Mouse (Mus musculus): ENCODE measurements at regions not wholly inside any gene's neighbourhood (a gene's known extent, or its start where the extent isn't known, plus 50 kb on each side); places are given as distances from the start of the nearest gene placed in this dataset.
A peak's percentile ranks its signal among the peaks of the same experiment; 100 is the strongest.

DNA sequence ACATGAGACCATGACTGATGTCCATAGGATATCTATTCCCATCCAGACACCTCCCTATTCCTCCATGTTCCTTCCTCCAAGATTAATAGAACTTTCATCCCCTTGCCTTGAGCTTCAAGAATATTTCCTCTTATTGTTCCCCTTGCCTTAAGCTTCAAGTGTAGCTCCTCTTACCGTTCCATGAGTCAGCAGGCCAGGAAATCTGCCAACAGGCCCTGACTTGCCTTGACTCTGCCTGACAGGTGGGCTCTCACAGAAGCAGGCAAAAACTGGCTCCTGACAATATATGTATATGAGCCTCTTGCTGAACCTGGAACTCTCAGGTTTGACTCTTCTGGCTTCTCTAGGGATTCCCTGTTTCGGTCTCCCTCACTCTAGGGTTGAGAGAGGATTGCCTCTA is 180.7 kb upstream of the Rhobtb1 start:
- WGBS (ENCODE audit: insufficient replicate concordance) = 48% methylated on average over 2 of the region's 2 CpGs
- H3K4me1 ChIP-seq (ENCODE audit: control insufficient read depth, low read depth, low read length) = no peaks in the 10 kb centered on the region
- no peaks in the 10 kb centered on the region for H3K27me3 ChIP-seq (ENCODE audit: control insufficient read depth, insufficient read depth, low read depth, low read length)
- ATAC-seq (ENCODE audit: low read depth) = no peak
- H3K9me3 ChIP-seq (replicated peaks; ENCODE audit: control insufficient read depth, low read length) = no peaks in the 10 kb centered on the region
- H3K4me3 ChIP-seq (ENCODE audit: low read depth, low read length) = no peak overlapping the region
- no peak overlapping the region for H3K9ac ChIP-seq (ENCODE audit: low read depth, low read length)
- no peak overlapping the region for H3K4me2 ChIP-seq (ENCODE audit: low read depth, low read length)
- H3K27ac ChIP-seq (ENCODE audit: low read length) = no peak overlapping the region
- H3K36me3 ChIP-seq (ENCODE audit: control insufficient read depth, insufficient read depth) = no peaks in the 10 kb centered on the region

GRCm38 (mm10) chr10:68974771-68975170 is 176.5 kb upstream of the Rhobtb1 start:
- no peaks in the 10 kb centered on the region for H3K4me1 ChIP-seq (ENCODE audit: control insufficient read depth, low read depth, low read length)
- H3K9ac ChIP-seq (ENCODE audit: low read depth, low read length) = no peak overlapping the region
- no peak overlapping the region for H3K27ac ChIP-seq (ENCODE audit: low read length)
- no peak overlapping the region for H3K4me3 ChIP-seq (ENCODE audit: low read depth, low read length)
- no peaks in the 10 kb centered on the region for H3K9me3 ChIP-seq (replicated peaks; ENCODE audit: control insufficient read depth, low read length)
- 64% methylated on average over 7 of the region's 7 CpGs for WGBS (ENCODE audit: insufficient replicate concordance)
- H3K36me3 ChIP-seq (ENCODE audit: control insufficient read depth, insufficient read depth) = no peaks in the 10 kb centered on the region
- H3K27me3 ChIP-seq (ENCODE audit: control insufficient read depth, insufficient read depth, low read depth, low read length) = no peaks in the 10 kb centered on the region
- ATAC-seq (ENCODE audit: low read depth) = no peak
- H3K4me2 ChIP-seq (ENCODE audit: low read depth, low read length) = no peak overlapping the region

- no peak for ATAC-seq (ENCODE audit: low read depth)
- H3K4me2 ChIP-seq (ENCODE audit: low read depth, low read length) = no peak overlapping the region
- H3K27ac ChIP-seq (ENCODE audit: low read length) = no peak overlapping the region
- no peaks in the 10 kb centered on the region for H3K9me3 ChIP-seq (replicated peaks; ENCODE audit: control insufficient read depth, low read length)
- H3K9ac ChIP-seq (ENCODE audit: low read depth, low read length) = no peak overlapping the region
- no peak overlapping the region for H3K4me3 ChIP-seq (ENCODE audit: low read depth, low read length)
- no peaks in the 10 kb centered on the region for H3K4me1 ChIP-seq (ENCODE audit: control insufficient read depth, low read depth, low read length)
- no peaks in the 10 kb centered on the region for H3K36me3 ChIP-seq (ENCODE audit: control insufficient read depth, insufficient read depth)
- WGBS (ENCODE audit: insufficient replicate concordance) = 59% methylated on average over 10 of the region's 10 CpGs
- no peaks in the 10 kb centered on the region for H3K27me3 ChIP-seq (ENCODE audit: control insufficient read depth, insufficient read depth, low read depth, low read length)
Measured at GRCm38 (mm10) chr10:68976443-68977025, 174.7 kb upstream of the Rhobtb1 start.

DNA sequence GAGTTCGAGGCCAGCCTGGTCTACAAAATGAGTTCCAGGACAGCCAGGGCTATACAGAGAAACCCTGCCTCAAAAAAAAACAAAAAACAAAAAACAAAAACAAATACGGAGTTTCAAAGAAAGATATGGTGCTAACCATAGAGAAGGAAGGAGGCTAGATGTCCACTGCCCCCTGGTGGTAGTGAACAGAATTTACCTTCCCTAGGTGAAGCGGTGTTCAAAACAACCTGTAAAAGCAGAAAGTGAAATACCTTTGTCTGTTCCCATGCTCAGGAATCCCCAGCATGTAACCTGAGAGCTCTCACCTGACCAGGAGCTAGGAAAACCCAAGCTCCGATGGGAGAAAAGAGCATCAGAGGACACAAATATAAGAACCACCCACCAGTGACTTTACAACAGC is 173.1 kb upstream of the Rhobtb1 start:
- no peak overlapping the region for H3K9ac ChIP-seq (ENCODE audit: low read depth, low read length)
- 47% methylated on average over 4 of the region's 4 CpGs for WGBS (ENCODE audit: insufficient replicate concordance)
- no peak for ATAC-seq (ENCODE audit: low read depth)
- H3K36me3 ChIP-seq (ENCODE audit: control insufficient read depth, insufficient read depth) = no peaks in the 10 kb centered on the region
- H3K9me3 ChIP-seq (replicated peaks; ENCODE audit: control insufficient read depth, low read length) = no peaks in the 10 kb centered on the region
- no peak overlapping the region for H3K4me2 ChIP-seq (ENCODE audit: low read depth, low read length)
- H3K4me3 ChIP-seq (ENCODE audit: low read depth, low read length) = no peak overlapping the region
- no peaks in the 10 kb centered on the region for H3K27me3 ChIP-seq (ENCODE audit: control insufficient read depth, insufficient read depth, low read depth, low read length)
- H3K27ac ChIP-seq (ENCODE audit: low read length) = no peak overlapping the region
- H3K4me1 ChIP-seq (ENCODE audit: control insufficient read depth, low read depth, low read length) = no peaks in the 10 kb centered on the region

DNA sequence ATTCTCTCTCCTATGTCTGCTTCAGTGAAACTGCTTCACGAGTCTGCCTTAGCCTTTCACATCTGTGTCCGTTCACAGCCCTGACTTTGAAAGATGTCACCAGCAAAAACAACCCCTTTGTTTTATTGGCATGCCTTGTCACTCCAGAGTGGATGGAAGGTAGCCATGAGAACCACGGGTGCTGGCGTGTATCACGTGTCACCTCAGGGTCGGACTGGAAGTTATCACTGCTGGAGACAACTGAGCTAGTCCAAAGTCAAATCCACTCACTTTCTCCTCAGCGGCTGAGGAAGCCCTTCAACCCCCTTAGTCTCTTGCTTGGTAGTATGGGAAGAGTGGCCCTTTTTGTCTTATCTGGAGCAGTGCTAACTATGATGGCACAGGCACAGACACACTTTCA is 171.3 kb upstream of the Rhobtb1 start:
- Histone ChIP-seq H3K4me2 (ENCODE audit: low read depth, low read length) (no peak overlapping the region), H3K4me3 (ENCODE audit: low read depth, low read length) (no peak overlapping the region), H3K27ac (ENCODE audit: low read length) (no peak overlapping the region), H3K4me1 (ENCODE audit: control insufficient read depth, low read depth, low read length) (no peaks in the 10 kb centered on the region), H3K9me3 (replicated peaks; ENCODE audit: control insufficient read depth, low read length) (no peaks in the 10 kb centered on the region), H3K27me3 (ENCODE audit: control insufficient read depth, insufficient read depth, low read depth, low read length) (no peaks in the 10 kb centered on the region), H3K36me3 (ENCODE audit: control insufficient read depth, insufficient read depth) (no peaks in the 10 kb centered on the region), H3K9ac (ENCODE audit: low read depth, low read length) (no peak overlapping the region)
- whole genome bisulfite sequencing (ENCODE audit: insufficient replicate concordance) = 58% methylated on average over 7 of the region's 7 CpGs
- ATAC-seq (ENCODE audit: low read depth) = no peak

GRCm38 (mm10) chr10:68982288-68982687 is 168.9 kb upstream of the Rhobtb1 start:
- 58% methylated on average over 8 of the region's 8 CpGs for WGBS (ENCODE audit: insufficient replicate concordance)
- H3K4me2 ChIP-seq (ENCODE audit: low read depth, low read length) = no peak overlapping the region
- ATAC-seq (ENCODE audit: low read depth) = no peak

DNA sequence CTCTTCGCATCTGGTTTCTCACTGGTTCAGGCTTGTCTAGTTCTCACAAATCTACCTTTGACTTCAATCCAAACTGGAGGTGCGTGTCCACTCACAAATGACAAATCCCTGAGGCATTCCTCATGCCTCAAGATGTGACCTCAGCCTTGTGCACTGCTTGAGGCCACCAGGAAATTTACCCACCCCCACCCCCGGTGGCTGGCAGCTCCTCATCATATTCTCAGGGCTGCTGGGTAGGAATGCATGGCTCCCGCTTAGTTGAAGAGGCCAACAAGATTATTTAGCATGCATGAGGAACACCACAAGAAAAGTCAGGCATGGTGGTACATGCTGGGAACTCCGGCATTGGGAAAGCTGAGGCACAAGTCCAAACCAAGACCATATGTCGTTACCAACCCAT is 160.7 kb upstream of the Rhobtb1 start:
- Histone ChIP-seq H3K36me3 (ENCODE audit: control insufficient read depth, insufficient read depth) (no peaks in the 10 kb centered on the region), H3K4me1 (ENCODE audit: control insufficient read depth, low read depth, low read length) (no peaks in the 10 kb centered on the region), H3K9me3 (replicated peaks; ENCODE audit: control insufficient read depth, low read length) (no peaks in the 10 kb centered on the region), H3K27me3 (ENCODE audit: control insufficient read depth, insufficient read depth, low read depth, low read length) (no peaks in the 10 kb centered on the region), H3K4me3 (ENCODE audit: low read depth, low read length) (no peak overlapping the region), H3K9ac (ENCODE audit: low read depth, low read length) (no peak overlapping the region), H3K27ac (ENCODE audit: low read length) (no peak overlapping the region), H3K4me2 (ENCODE audit: low read depth, low read length) (no peak overlapping the region)
- no peak for ATAC-seq (ENCODE audit: low read depth)
- 71% methylated on average over 6 of the region's 6 CpGs for WGBS (ENCODE audit: insufficient replicate concordance)

More at GRCm38 (mm10) chr10:68982288-68982687, 168.9 kb upstream of the Rhobtb1 start:
- Histone ChIP-seq H3K36me3 (ENCODE audit: control insufficient read depth, insufficient read depth) (no peaks in the 10 kb centered on the region), H3K9me3 (replicated peaks; ENCODE audit: control insufficient read depth, low read length) (no peaks in the 10 kb centered on the region), H3K9ac (ENCODE audit: low read depth, low read length) (no peak overlapping the region), H3K4me1 (ENCODE audit: control insufficient read depth, low read depth, low read length) (no peaks in the 10 kb centered on the region), H3K27me3 (ENCODE audit: control insufficient read depth, insufficient read depth, low read depth, low read length) (no peaks in the 10 kb centered on the region), H3K27ac (ENCODE audit: low read length) (no peak overlapping the region), H3K4me3 (ENCODE audit: low read depth, low read length) (no peak overlapping the region)

- Histone ChIP-seq H3K9me3 (replicated peaks; ENCODE audit: control insufficient read depth, low read length) (no peaks in the 10 kb centered on the region; the same call in 1 of the 2 replicates), H3K27me3 (ENCODE audit: control insufficient read depth, insufficient read depth, low read depth, low read length) (no peaks in the 10 kb centered on the region), H3K36me3 (ENCODE audit: control insufficient read depth, insufficient read depth) (no peaks in the 10 kb centered on the region), H3K27ac (ENCODE audit: low read length) (no peak overlapping the region), H3K4me3 (ENCODE audit: low read depth, low read length) (no peak overlapping the region), H3K9ac (ENCODE audit: low read depth, low read length) (no peak overlapping the region), H3K4me1 (ENCODE audit: control insufficient read depth, low read depth, low read length) (no peaks in the 10 kb centered on the region), H3K4me2 (ENCODE audit: low read depth, low read length) (no peak overlapping the region)
- no peak for ATAC-seq (ENCODE audit: low read depth)
- WGBS (ENCODE audit: insufficient replicate concordance) = 75% methylated on average over 6 of the region's 6 CpGs
Measured at GRCm38 (mm10) chr10:68999610-69000009, 151.6 kb upstream of the Rhobtb1 start.

- Histone ChIP-seq H3K9ac (ENCODE audit: low read depth, low read length) (no peak overlapping the region), H3K4me3 (ENCODE audit: low read depth, low read length) (no peak overlapping the region), H3K4me1 (ENCODE audit: control insufficient read depth, low read depth, low read length) (no peaks in the 10 kb centered on the region), H3K36me3 (ENCODE audit: control insufficient read depth, insufficient read depth) (no peaks in the 10 kb centered on the region), H3K9me3 (replicated peaks; ENCODE audit: control insufficient read depth, low read length) (no peaks in the 10 kb centered on the region; the same call in 1 of the 2 replicates), H3K27ac (ENCODE audit: low read length) (no peak overlapping the region), H3K4me2 (ENCODE audit: low read depth, low read length) (no peak overlapping the region), H3K27me3 (ENCODE audit: control insufficient read depth, insufficient read depth, low read depth, low read length) (no peaks in the 10 kb centered on the region)
- peak; percentile 72 for ATAC-seq (ENCODE audit: low read depth)
- WGBS (ENCODE audit: insufficient replicate concordance) = 66% methylated on average over 12 of the region's 12 CpGs
Measured at GRCm38 (mm10) chr10:69001654-69002435, 149.4 kb upstream of the Rhobtb1 start.

All from liver, embryonic 16.5 days (tissue).